Mouse (Mus musculus): Measurements from ENCODE around the gene Calhm3.

Gene Calhm3

GRCm38 (mm10) chr19:47122802-47123201 is 34.8 kb downstream of the Calhm3 start:
- intact Hi-C loops (cut with DNase I) = no loop called here

GRCm38 (mm10) chr19:47121054-47121453 is 36.5 kb downstream of the Calhm3 start:
- intact Hi-C loops (cut with DNase I) = no loop called here

- intact Hi-C loops (cut with DNase I) = loop anchor here (5.0 kb wide), 1 partner anchor 129 kb away; no protein-coding TSS in a partner anchor
These were observed 38.9 kb downstream of the Calhm3 start for GRCm38 (mm10) chr19:47118634-47119033.

- intact Hi-C loops (cut with DNase I) = no loop called here
These were observed 52.8 kb downstream of the Calhm3 start for GRCm38 (mm10) chr19:47104641-47105271.
